In the genomic region with DNA sequence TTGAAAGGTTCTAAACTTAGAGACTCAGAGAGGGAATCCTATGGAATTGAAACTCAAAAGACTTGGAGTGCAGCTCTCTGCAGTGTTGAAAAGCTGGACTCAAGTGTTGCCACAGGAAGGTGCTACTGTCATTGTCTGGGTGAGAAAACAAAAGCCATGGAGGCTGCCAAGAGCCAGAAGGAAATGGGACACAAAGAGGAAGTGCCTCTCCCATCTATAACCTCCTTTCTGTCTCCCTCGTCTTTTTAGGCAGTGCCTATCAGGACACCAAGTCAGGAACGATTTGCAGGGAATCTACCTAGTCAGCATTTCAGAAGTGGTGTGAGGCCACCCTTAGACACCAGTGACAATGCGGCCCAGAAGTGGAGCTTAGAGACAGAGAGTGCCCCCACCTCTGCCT, we compare ENCODE assay signal across 15 mouse cellular contexts.
DNase-seq lines count a peak whose midpoint lies in the region; ATAC-seq and TF ChIP-seq lines count a peak whose summit lies in the region.
"Had no signal": no experiment of that assay in that cellular context is flagged by ENCODE, and none has a peak within 500 bp of the region (broad histone marks: within the 10 kb centered on the region; RNA-seq: fewer than 3 reads in every experiment).

No protein-coding gene starts in this region.

- peak; percentile 93 for DNase-seq in heart, adult 11 months
- no peak for DNase-seq in heart, postnatal 14 days
- peak; percentile 12 for DNase-seq in liver, adult 2 months (ENCODE audit: extremely low read depth, low read depth, low spot score)
- DNase-seq in liver, embryonic 11.5 days (ENCODE audit: low spot score) = no peak
- DNase-seq in lung, adult 18-20 months = peak; percentile 6 to 32
- DNase-seq in right cerebral cortex, postnatal 4 days = no peak
- DNase-seq in spleen, adult 12 weeks (ENCODE audit: low spot score) = no peak
- DNase-seq: B cell, adult 2 months; cerebellum, adult 9-10 months; gastrocnemius, postnatal 10 days; right cerebral cortex, adult 18-20 months had no signal

- no peaks in the 10 kb centered on the region for H3K36me3 ChIP-seq in liver, adult 2 months (ENCODE audit: control insufficient read depth, insufficient read depth, low read length)
- no peaks in the 10 kb centered on the region for H3K36me3 ChIP-seq in liver, embryonic 11.5 days (ENCODE audit: control insufficient read depth, insufficient read depth, low read length)

- H3K9ac ChIP-seq in liver, adult 2 months (ENCODE audit: low read depth, low read length) = no peak overlapping the region
- no peak overlapping the region for H3K9ac ChIP-seq in liver, embryonic 11.5 days (ENCODE audit: low read depth, low read length)

- no peak for ATAC-seq in liver, embryonic 11.5 days (replicated peaks; ENCODE audit: low FRiP score)
- ATAC-seq in megakaryocyte progenitor cell, adult 5-6 weeks (replicated peaks; ENCODE audit: poor library complexity) = peak; percentile 37; the same call in 1 of the 2 replicates

- H3K4me2 ChIP-seq in liver, embryonic 11.5 days = no peak overlapping the region

- no peak overlapping the region for H3K4me3 ChIP-seq in liver, adult 2 months (ENCODE audit: insufficient read depth, low read depth, low read length)
- H3K4me3 ChIP-seq in liver, embryonic 11.5 days (ENCODE audit: low read depth, low read length) = no peak overlapping the region
- H3K4me3 ChIP-seq: erythroblast, embryonic 14.5 days; layer of hippocampus, adult 2 months; left cerebral cortex, adult 2 months had no signal

- no peak for TF ChIP-seq CTCF in liver, adult 2 months (IDR thresholded peaks at IDR 0.05; ENCODE audit: low read depth, low read length)

- H3K9me3 ChIP-seq in liver, embryonic 11.5 days (ENCODE audit: control insufficient read depth, low read length) = no peaks in the 10 kb centered on the region

- WGBS in liver, adult 2 months = 68% methylated on average over 3 of the region's 3 CpGs
- 47% methylated on average over 3 of the region's 3 CpGs for WGBS in liver, embryonic 11.5 days

- intact Hi-C loops in heart, postnatal 14 days (cut with DNase I) = no loop called here

- H3K27me3 ChIP-seq in liver, adult 2 months (ENCODE audit: control insufficient read depth, insufficient read depth, low read length) = no peaks in the 10 kb centered on the region
- no peaks in the 10 kb centered on the region for H3K27me3 ChIP-seq in liver, embryonic 11.5 days (replicated peaks; ENCODE audit: control insufficient read depth, insufficient read depth, low read length)

- no peak for TF ChIP-seq POLR2A in liver, adult 2 months (IDR thresholded peaks at IDR 0.05; ENCODE audit: extremely low read depth, insufficient read depth, low read length)

- H3K79me2 ChIP-seq in liver, adult 2 months (ENCODE audit: control insufficient read depth, insufficient read depth, low read length) = no peaks in the 10 kb centered on the region

- H3K27ac ChIP-seq in liver, adult 2 months (replicated peaks; ENCODE audit: insufficient read depth, low read depth, low read length) = no peak overlapping the region
- H3K27ac ChIP-seq in liver, embryonic 11.5 days (ENCODE audit: low read depth, low read length) = no peak overlapping the region
- H3K27ac ChIP-seq: layer of hippocampus, adult 2 months; left cerebral cortex, adult 2 months had no signal

- no peaks in the 10 kb centered on the region; the same call in 1 of the 2 replicates for H3K4me1 ChIP-seq in liver, adult 2 months (ENCODE audit: control insufficient read depth, insufficient read depth, low read length)
- no peaks in the 10 kb centered on the region for H3K4me1 ChIP-seq in liver, embryonic 11.5 days (replicated peaks; ENCODE audit: control insufficient read depth, insufficient read depth, low read length)

Comparison
In these comparisons a context has a peak if more than half of its experiments do, and no peak if none do; other contexts are left out.
1. DNase-seq: peak in heart, adult 11 months (single experiment), liver, adult 2 months (single experiment) and lung, adult 18-20 months (2 of 2); none in heart, postnatal 14 days (0 of 2), liver, embryonic 11.5 days (single experiment), right cerebral cortex, postnatal 4 days (single experiment) and spleen, adult 12 weeks (single experiment).